Comparison of ENCODE assay signal across 40 mouse cellular contexts in genomic region chr5:113682472-113682871, GRCm38 (mm10). TPM values are rescaled to one million over a fixed set of nuclear protein-coding genes. Genes with fewer than 3 reads are reported as not detected.
"Had no signal": no experiment of that assay in that cellular context is flagged by ENCODE, and none has a peak within 500 bp of the region (broad histone marks: within the 10 kb centered on the region; RNA-seq: fewer than 3 reads in every experiment).

No protein-coding gene starts in this region.

- H3K4me1 ChIP-seq: heart, embryonic 13.5 days; heart, embryonic 15.5 days; liver, embryonic 13.5 days; liver, embryonic 15.5 days had no signal

- DNase-seq: gastrocnemius, postnatal 14 days; gastrocnemius, postnatal 36 days; heart, adult 11 months; heart, adult 2 months; heart, postnatal 14 days; heart, postnatal 36 days; kidney, adult 11 months; kidney, adult 2 months; kidney, postnatal 10 days; kidney, postnatal 25 days; kidney, postnatal 4 days; liver; liver, embryonic 13.5 days; liver, postnatal 0 days had no signal

- H3K27me3 ChIP-seq: heart, embryonic 13.5 days; hindbrain, embryonic 13.5 days; hindbrain, embryonic 15.5 days; limb, embryonic 12.5 days; liver, embryonic 13.5 days; liver, embryonic 15.5 days had no signal

- H3K9ac ChIP-seq: heart, embryonic 13.5 days; heart, embryonic 15.5 days; hindbrain, embryonic 13.5 days; hindbrain, embryonic 15.5 days; limb, embryonic 12.5 days; liver, embryonic 13.5 days; liver, embryonic 15.5 days; liver, postnatal 0 days had no signal

- H3K36me3 ChIP-seq: heart, embryonic 13.5 days; heart, embryonic 15.5 days; hindbrain, embryonic 13.5 days; hindbrain, embryonic 15.5 days; limb, embryonic 10.5 days; limb, embryonic 12.5 days; liver, embryonic 13.5 days; liver, embryonic 15.5 days had no signal

- H3K4me3 ChIP-seq: heart, adult 2 months; heart, embryonic 13.5 days; heart, embryonic 15.5 days; hindbrain, embryonic 13.5 days; hindbrain, embryonic 15.5 days; layer of hippocampus, adult 2 months; left cerebral cortex, adult 2 months; limb, embryonic 10.5 days; limb, embryonic 12.5 days; liver, embryonic 13.5 days; liver, embryonic 15.5 days had no signal

- H3K27ac ChIP-seq: heart, adult 2 months; heart, embryonic 13.5 days; heart, embryonic 15.5 days; hindbrain, embryonic 13.5 days; hindbrain, embryonic 15.5 days; hindbrain, postnatal 0 days; layer of hippocampus, adult 2 months; left cerebral cortex, adult 2 months; limb, embryonic 10.5 days; limb, embryonic 12.5 days; liver, embryonic 13.5 days; liver, embryonic 15.5 days had no signal

- H3K9me3 ChIP-seq: heart, embryonic 15.5 days; hindbrain, embryonic 13.5 days; hindbrain, embryonic 15.5 days; limb, embryonic 10.5 days; limb, embryonic 12.5 days; liver, embryonic 13.5 days; liver, embryonic 15.5 days had no signal

RNA-seq across cellular contexts. Expression of gene Cmklr1, which starts 32.2 kb away (rescaled TPM):
- total RNA-seq: hematopoietic stem cell, adult 5-6 weeks had no signal

RNA-seq across cellular contexts. Expression of gene 1700069L16Rik, which starts 42.1 kb away (rescaled TPM):
- total RNA-seq: gastrocnemius, adult 8-10 months; gastrocnemius, postnatal 14 days; gastrocnemius, postnatal 36 days; heart, adult 2 months; heart, postnatal 14 days; heart, postnatal 36 days; hematopoietic stem cell, adult 5-6 weeks; hindbrain, postnatal 0 days; layer of hippocampus, adult 2 months; layer of hippocampus, postnatal 10 days; layer of hippocampus, postnatal 25 days; left cerebral cortex, adult 2 months; left cerebral cortex, postnatal 14 days; left cerebral cortex, postnatal 36 days had no signal
- polyA plus RNA-seq: gonadal fat pad, adult 2 months; heart, adult 2 months; heart, embryonic 11.5 days; heart, embryonic 13.5 days; heart, embryonic 15.5 days; heart, postnatal 0 days; hindbrain, embryonic 11.5 days; hindbrain, embryonic 13.5 days; hindbrain, embryonic 15.5 days; hindbrain, postnatal 0 days; intestine, embryonic 14.5 days; intestine, embryonic 16.5 days; kidney, adult 2 months; kidney, embryonic 14.5 days; kidney, embryonic 16.5 days; limb, embryonic 10.5 days; limb, embryonic 12.5 days; limb, embryonic 14.5 days; liver, embryonic 11.5 days; liver, embryonic 13.5 days; liver, embryonic 15.5 days; liver, postnatal 0 days had no signal
